Comparison of ENCODE assay signal across 24 mouse cellular contexts in genomic region chr10:57095920-57096319, GRCm38 (mm10).
DNase-seq lines count a peak whose midpoint lies in the region; ATAC-seq and TF ChIP-seq lines count a peak whose summit lies in the region.
"Had no signal": no experiment of that assay in that cellular context is flagged by ENCODE, and none has a peak within 500 bp of the region (broad histone marks: within the 10 kb centered on the region; RNA-seq: fewer than 3 reads in every experiment).

No protein-coding gene starts in this region.

- no peak for TF ChIP-seq CTCF in forebrain, postnatal 0 days (IDR thresholded peaks at IDR 0.05; ENCODE audit: low read depth)

- H3K27ac ChIP-seq in embryonic facial prominence, embryonic 11.5 days (replicated peaks; ENCODE audit: low read depth, low read length): no peak overlapping the region
- no peak overlapping the region for H3K27ac ChIP-seq in embryonic facial prominence, embryonic 10.5 days (replicated peaks)
- H3K27ac ChIP-seq in forebrain, embryonic 15.5 days (replicated peaks): no peak overlapping the region
- H3K27ac ChIP-seq in forebrain, postnatal 0 days (ENCODE audit: low read depth, low read length): no peak overlapping the region
- H3K27ac ChIP-seq: embryonic facial prominence, embryonic 13.5 days; gastrocnemius, adult 2 months; hindbrain, embryonic 12.5 days; hindbrain, embryonic 15.5 days had no signal

- no peaks in the 10 kb centered on the region for H3K9me3 ChIP-seq in embryonic facial prominence, embryonic 11.5 days (replicated peaks; ENCODE audit: control insufficient read depth, low read length)
- H3K9me3 ChIP-seq in embryonic facial prominence, embryonic 10.5 days: no peaks in the 10 kb centered on the region
- H3K9me3 ChIP-seq in forebrain, embryonic 15.5 days: no peaks in the 10 kb centered on the region
- H3K9me3 ChIP-seq in forebrain, postnatal 0 days (ENCODE audit: low read length): no peaks in the 10 kb centered on the region
- H3K9me3 ChIP-seq: embryonic facial prominence, embryonic 13.5 days; hindbrain, embryonic 12.5 days; hindbrain, embryonic 15.5 days had no signal

- no peaks in the 10 kb centered on the region for H3K36me3 ChIP-seq in embryonic facial prominence, embryonic 11.5 days (replicated peaks; ENCODE audit: control insufficient read depth, insufficient read depth, low read depth, low read length)
- no peaks in the 10 kb centered on the region for H3K36me3 ChIP-seq in embryonic facial prominence, embryonic 10.5 days (replicated peaks)
- H3K36me3 ChIP-seq in forebrain, embryonic 15.5 days: no peaks in the 10 kb centered on the region
- H3K36me3 ChIP-seq in forebrain, postnatal 0 days (ENCODE audit: insufficient read depth): no peaks in the 10 kb centered on the region
- H3K36me3 ChIP-seq: embryonic facial prominence, embryonic 13.5 days; hindbrain, embryonic 12.5 days; hindbrain, embryonic 15.5 days had no signal

- no peak overlapping the region for H3K9ac ChIP-seq in embryonic facial prominence, embryonic 11.5 days (replicated peaks; ENCODE audit: low read length)
- H3K9ac ChIP-seq in forebrain, embryonic 15.5 days (replicated peaks): no peak overlapping the region
- no peak overlapping the region for H3K9ac ChIP-seq in forebrain, postnatal 0 days
- H3K9ac ChIP-seq: embryonic facial prominence, embryonic 13.5 days; hindbrain, embryonic 12.5 days; hindbrain, embryonic 15.5 days had no signal

- 66% methylated on average over 3 of the region's 3 CpGs for WGBS in embryonic facial prominence, embryonic 11.5 days
- 81% methylated on average over 3 of the region's 3 CpGs for WGBS in embryonic facial prominence, embryonic 10.5 days
- 45% methylated on average over 3 of the region's 3 CpGs for WGBS in forebrain, embryonic 15.5 days
- 43% methylated on average over 3 of the region's 3 CpGs for whole genome bisulfite sequencing in forebrain, postnatal 0 days

- no peaks in the 10 kb centered on the region for H3K27me3 ChIP-seq in embryonic facial prominence, embryonic 11.5 days (ENCODE audit: control insufficient read depth, insufficient read depth, low read length)
- no peaks in the 10 kb centered on the region for H3K27me3 ChIP-seq in embryonic facial prominence, embryonic 10.5 days (replicated peaks; ENCODE audit: low read depth, poor library complexity, severe bottlenecking)
- H3K27me3 ChIP-seq in forebrain, embryonic 15.5 days: no peaks in the 10 kb centered on the region
- H3K27me3 ChIP-seq in forebrain, postnatal 0 days (ENCODE audit: insufficient read depth, low read length): no peaks in the 10 kb centered on the region
- H3K27me3 ChIP-seq: embryonic facial prominence, embryonic 13.5 days; hindbrain, embryonic 12.5 days; hindbrain, embryonic 15.5 days had no signal

- ATAC-seq in embryonic facial prominence, embryonic 11.5 days (replicated peaks; ENCODE audit: insufficient number of reproducible peaks, low FRiP score, low TSS enrichment, low read depth): no peak
- ATAC-seq in forebrain, embryonic 15.5 days (replicated peaks): peak; percentile 60; the same call in 1 of the 2 replicates
- no peak for ATAC-seq in forebrain, postnatal 0 days
- ATAC-seq: CD4-positive, CD25-positive, alpha-beta regulatory T cell, adult 4 months; inflammation-experienced regulatory T-cells, adult 6 months; intestine, embryonic 16.5 days had no signal

- peak; percentile 8 for DNase-seq in embryonic facial prominence, embryonic 11.5 days (ENCODE audit: low spot score)
- DNase-seq in embryonic facial prominence, embryonic 10.5 days (ENCODE audit: low spot score): no peak
- no peak for DNase-seq in forebrain, postnatal 0 days
- DNase-seq in layer of hippocampus, postnatal 10 days (ENCODE audit: low spot score in 2 of 2): peak; percentile 4 to 13
- DNase-seq in layer of hippocampus, adult 18-20 months (ENCODE audit: low spot score in 2 of 2): no peak
- DNase-seq in thymus, postnatal 25 days: no peak
- DNase-seq: adrenal gland, adult 2 months; adrenal gland, postnatal 14 days; cerebellum, adult 18-20 months; cerebellum, adult 9-10 months; gastrocnemius, adult 2 months; gastrocnemius, postnatal 14 days; heart, adult 11 months; kidney, adult 18-20 months; kidney, adult 9 months had no signal

- H3K4me2 ChIP-seq in embryonic facial prominence, embryonic 11.5 days (ENCODE audit: low read depth, low read length): no peak overlapping the region
- H3K4me2 ChIP-seq in forebrain, embryonic 15.5 days (replicated peaks): no peak overlapping the region
- no peak overlapping the region for H3K4me2 ChIP-seq in forebrain, postnatal 0 days (ENCODE audit: low read depth)
- H3K4me2 ChIP-seq: embryonic facial prominence, embryonic 13.5 days; heart, embryonic 11.5 days; hindbrain, embryonic 12.5 days; hindbrain, embryonic 15.5 days had no signal

- no peaks in the 10 kb centered on the region for H3K4me1 ChIP-seq in embryonic facial prominence, embryonic 11.5 days (ENCODE audit: control insufficient read depth, insufficient read depth, low read length)
- H3K4me1 ChIP-seq in embryonic facial prominence, embryonic 10.5 days: no peaks in the 10 kb centered on the region
- H3K4me1 ChIP-seq in forebrain, embryonic 15.5 days: no peaks in the 10 kb centered on the region
- no peaks in the 10 kb centered on the region for H3K4me1 ChIP-seq in forebrain, postnatal 0 days (ENCODE audit: insufficient read depth)
- H3K4me1 ChIP-seq: embryonic facial prominence, embryonic 13.5 days; hindbrain, embryonic 12.5 days; hindbrain, embryonic 15.5 days had no signal

- no peak overlapping the region for H3K4me3 ChIP-seq in embryonic facial prominence, embryonic 11.5 days (ENCODE audit: low read depth, low read length)
- H3K4me3 ChIP-seq in embryonic facial prominence, embryonic 10.5 days: no peak overlapping the region
- H3K4me3 ChIP-seq in forebrain, embryonic 15.5 days: no peak overlapping the region
- no peak overlapping the region for H3K4me3 ChIP-seq in forebrain, postnatal 0 days (ENCODE audit: low read depth, low read length)
- H3K4me3 ChIP-seq: embryonic facial prominence, embryonic 13.5 days; erythroblast, embryonic 14.5 days; gastrocnemius, adult 2 months; hindbrain, embryonic 12.5 days; hindbrain, embryonic 15.5 days had no signal

Comparison
In these comparisons a context has a peak if more than half of its experiments do, and no peak if none do; other contexts are left out.
1. DNase-seq: peak in embryonic facial prominence, embryonic 11.5 days (single experiment) and layer of hippocampus, postnatal 10 days (2 of 2); none in embryonic facial prominence, embryonic 10.5 days (single experiment), forebrain, postnatal 0 days (single experiment), layer of hippocampus, adult 18-20 months (0 of 2) and thymus, postnatal 25 days (single experiment).